Mouse (Mus musculus) hindbrain, embryonic 14.5 days (tissue): ENCODE measurements around the gene Nos3. TPM values are rescaled to one million over a fixed set of nuclear protein-coding genes. Genes with fewer than 3 reads are reported as not detected.

Source experiments
- ATAC-seq: fragments of 200-750 bp; cut with Nextera tagmentation; 2 replicates; pipeline ENCODE4 v1.8.0; 2017; ENCODE audit warnings: moderate number of reproducible peaks, mild to moderate bottlenecking, moderate TSS enrichment, moderate library complexity; ENCODE audit not compliant: low FRiP score
- DNase-seq: peaks from one replicate; pipeline ENCODE4 v3.0.0-alpha.2; 2015; ENCODE audit warnings: low spot score
- H3K27ac ChIP-seq: fragments of 300-500 bp; sonication (generic); 2 replicates; pipeline ENCODE4 v1.5.1; 2014; ENCODE audit warnings: mild to moderate bottlenecking, moderate library complexity
- H3K27me3 ChIP-seq: fragments of 300-500 bp; sonication (generic); 2 replicates; pipeline ENCODE4 v1.6.1; 2014; ENCODE audit warnings: mild to moderate bottlenecking, low read length, mixed read lengths; ENCODE audit not compliant: control insufficient read depth, insufficient read depth
- H3K36me3 ChIP-seq: fragments of 300-500 bp; sonication (generic); replicated peaks from 2 replicates; pipeline ENCODE4 v1.6.1; 2014; ENCODE audit not compliant: control insufficient read depth, insufficient read depth
- H3K4me1 ChIP-seq: fragments of 300-500 bp; sonication (generic); replicated peaks from 2 replicates; pipeline ENCODE4 v1.6.1; 2014; ENCODE audit warnings: antibody characterized with exemption, low read length, mixed read lengths; ENCODE audit not compliant: control insufficient read depth, insufficient read depth
- H3K4me2 ChIP-seq: fragments of 300-500 bp; sonication (generic); replicated peaks from 2 replicates; pipeline ENCODE4 v1.6.1; 2014; ENCODE audit warnings: mild to moderate bottlenecking, moderate library complexity
- H3K4me3 ChIP-seq: fragments of 300-500 bp; sonication (generic); replicated peaks from 2 replicates; pipeline ENCODE4 v1.5.1; 2014; ENCODE audit warnings: mild to moderate bottlenecking, low read length
- H3K9ac ChIP-seq: fragments of 300-500 bp; sonication (generic); 2 replicates; pipeline ENCODE4 v1.6.1; 2014
- H3K9me3 ChIP-seq: fragments of 300-500 bp; sonication (generic); 2 replicates; pipeline ENCODE4 v1.6.1; 2016; ENCODE audit warnings: low read length; ENCODE audit not compliant: control insufficient read depth
- WGBS: fragments of 180-500 bp; shearing (Covaris S2); extraction: QIAGEN DNeasy Blood & Tissue Kit; methylation state at CpG from one replicate; pipeline ENCODE4 v1.1.7; 2014; 5-methylcytosine and 5-hydroxymethylcytosine counted together
- polyA plus RNA-seq: library from polyadenylated mRNA; unstranded; fragments of >200 nt; fragmentation: Nextera tagmentation; extraction: Ambion mirVana; gene quantifications from 2 replicates; pipeline ENCODE4 v1.2.1, GENCODE M21; 2014

The Nos3 gene
- polyA plus RNA-seq, 1 experiment from 2014 or later = 10.6 TPM

DNA sequence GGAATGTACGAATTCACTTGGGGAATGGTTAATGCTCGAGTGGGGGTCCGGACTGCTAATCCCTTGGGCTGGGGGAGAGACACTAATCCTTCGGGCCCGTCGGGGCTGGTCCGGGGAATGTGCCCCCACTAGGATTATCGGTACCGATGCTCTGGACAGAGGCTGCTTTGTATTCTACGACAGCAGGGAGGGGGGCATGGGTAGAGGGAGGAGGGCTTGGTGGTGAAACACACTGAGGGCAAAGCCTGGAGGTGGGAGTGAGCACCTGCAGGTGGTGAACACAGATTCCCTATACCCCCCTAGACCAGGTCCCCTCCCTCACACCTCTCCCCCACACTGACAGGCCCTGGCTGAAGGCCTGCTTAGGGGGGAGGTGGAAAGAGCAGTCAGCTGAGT, 61.4 kb downstream of the Nos3 start:
- H3K27ac ChIP-seq = peak overlapping the region; percentile 3; the same call in 1 of the 2 replicates
- peak overlapping the region; percentile 70 for H3K9ac ChIP-seq
- peaks cover 44% of the 10 kb centered on the region for H3K4me1 ChIP-seq
- under 1% methylated on average over 10 of the region's 10 CpGs for WGBS
- H3K9me3 ChIP-seq = no peaks in the 10 kb centered on the region
- H3K4me2 ChIP-seq = peak overlapping the region; percentile 77
- no peak for ATAC-seq
- peak overlapping the region; percentile 49 for H3K4me3 ChIP-seq
- H3K36me3 ChIP-seq = peaks cover 10% of the 10 kb centered on the region
- no peak for DNase-seq
- H3K27me3 ChIP-seq = no peaks in the 10 kb centered on the region; the same call in 1 of the 2 replicates

DNA sequence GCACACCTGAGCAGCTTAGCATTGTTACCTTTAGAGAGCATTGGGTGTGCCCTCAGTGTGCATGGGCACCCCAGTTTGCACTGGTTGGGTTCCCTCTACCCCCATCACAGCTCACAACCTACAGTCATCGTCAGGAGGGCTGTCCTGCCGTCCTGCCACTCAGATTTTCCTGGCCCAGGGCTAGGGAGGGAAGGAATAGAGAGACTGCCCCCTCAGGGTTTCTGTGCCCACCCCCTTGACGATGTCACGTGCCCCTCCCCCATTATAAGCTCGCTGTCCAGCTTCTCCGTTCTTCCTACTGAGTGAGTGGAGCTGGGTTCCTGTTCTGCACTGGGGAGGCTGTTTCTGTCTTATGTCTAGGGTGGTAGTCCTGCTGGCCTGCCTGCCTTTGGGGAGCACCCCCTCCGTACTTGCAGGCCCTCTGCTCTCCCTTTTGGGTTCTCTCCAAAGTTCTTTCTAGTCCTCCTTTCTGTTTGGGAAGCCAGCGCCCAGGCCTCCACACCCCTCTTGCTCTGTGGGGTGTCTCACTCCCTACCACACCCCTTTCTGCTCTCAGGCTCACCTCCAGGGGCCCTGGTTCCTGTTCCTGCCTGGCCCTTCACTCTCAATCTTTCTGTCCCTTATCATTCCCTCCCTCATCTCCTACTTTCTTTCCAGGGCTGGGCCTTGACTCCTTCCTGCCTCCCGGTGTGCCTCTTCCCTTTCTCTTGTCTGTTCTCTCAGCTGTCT, 62.1 kb downstream of the Nos3 start:
- ATAC-seq = no peak

GRCm38 (mm10) chr5:24427285-24427633, 62.6 kb downstream of the Nos3 start:
- Histone ChIP-seq H3K4me3 (no peak overlapping the region), H3K36me3 (peaks cover 22% of the 10 kb centered on the region), H3K4me2 (peak overlapping the region; percentile 77; the same call in 1 of the 2 replicates), H3K27ac (no peak overlapping the region), H3K27me3 (no peaks in the 10 kb centered on the region; the same call in 1 of the 2 replicates), H3K9me3 (no peaks in the 10 kb centered on the region), H3K9ac (no peak overlapping the region), H3K4me1 (peaks cover 39% of the 10 kb centered on the region)
- WGBS = 14% methylated on average over 12 of the region's 12 CpGs
- ATAC-seq = no peak
- no peak for DNase-seq

More for the DNA sequence above, 62.1 kb downstream of the Nos3 start:
- Histone ChIP-seq H3K36me3 (peaks cover 17% of the 10 kb centered on the region), H3K27ac (no peak overlapping the region), H3K27me3 (no peaks in the 10 kb centered on the region; the same call in 1 of the 2 replicates), H3K4me3 (peak overlapping the region; percentile 49; the same call in 1 of the 2 replicates), H3K9me3 (no peaks in the 10 kb centered on the region), H3K4me2 (peak overlapping the region; percentile 77), H3K9ac (0 out of 2 replicates have a peak overlapping the region, but pooled peaks have one; percentile 70), H3K4me1 (peaks cover 44% of the 10 kb centered on the region)
- WGBS = 16% methylated on average over 9 of the region's 9 CpGs
- no peak for DNase-seq

- H3K9me3 ChIP-seq = no peaks in the 10 kb centered on the region
- DNase-seq (no peak), ATAC-seq (no peak)
- no peak overlapping the region for H3K27ac ChIP-seq
- H3K36me3 ChIP-seq = peaks cover 29% of the 10 kb centered on the region
- H3K9ac ChIP-seq = 0 out of 2 replicates have a peak overlapping the region, but pooled peaks have one; percentile 5
- no peak overlapping the region for H3K4me3 ChIP-seq
- peak overlapping the region; percentile 77; the same call in 1 of the 2 replicates for H3K4me2 ChIP-seq
- WGBS = 8% methylated on average over 15 of the region's 15 CpGs
- H3K4me1 ChIP-seq = peaks cover 32% of the 10 kb centered on the region
- H3K27me3 ChIP-seq = no peaks in the 10 kb centered on the region; the same call in 1 of the 2 replicates
These were observed 63.4 kb downstream of the Nos3 start for GRCm38 (mm10) chr5:24427981-24428402.

GRCm38 (mm10) chr5:24428596-24428995, 64.0 kb downstream of the Nos3 start:
- H3K36me3 ChIP-seq = peaks cover 32% of the 10 kb centered on the region
- no peak overlapping the region for H3K27ac ChIP-seq
- H3K4me3 ChIP-seq = no peak overlapping the region
- DNase-seq (no peak), ATAC-seq (no peak)
- peak overlapping the region; percentile 77; the same call in 1 of the 2 replicates for H3K4me2 ChIP-seq
- no peak overlapping the region for H3K9ac ChIP-seq
- H3K9me3 ChIP-seq = no peaks in the 10 kb centered on the region
- H3K4me1 ChIP-seq = peaks cover 31% of the 10 kb centered on the region
- H3K27me3 ChIP-seq = no peaks in the 10 kb centered on the region; the same call in 1 of the 2 replicates
- WGBS = 16% methylated on average over 9 of the region's 9 CpGs

- H3K36me3 ChIP-seq = peaks cover 59% of the 10 kb centered on the region
- no peak overlapping the region for H3K4me3 ChIP-seq
- no peak overlapping the region for H3K4me2 ChIP-seq
- no peak overlapping the region for H3K9ac ChIP-seq
- DNase-seq = no peak
- H3K9me3 ChIP-seq = no peaks in the 10 kb centered on the region
- WGBS = 94% methylated on average over 8 of the region's 8 CpGs
- H3K27ac ChIP-seq = no peak overlapping the region
- H3K4me1 ChIP-seq = no peaks in the 10 kb centered on the region
- ATAC-seq = no peak
- no peaks in the 10 kb centered on the region for H3K27me3 ChIP-seq
These were observed 69.4 kb downstream of the Nos3 start for GRCm38 (mm10) chr5:24433993-24434392.

Other genes with a start within 250 kb of the Nos3 start
- gene Nupl2, start 199.8 kb upstream of the Nos3 start, polyA plus RNA-seq = 13.7 and 16.0 TPM in 2 replicates
- 13.9 and 15.1 TPM in 2 replicates for gene Kcnh2, start 13.2 kb upstream of the Nos3 start, polyA plus RNA-seq
- gene Atg9b, start 27.3 kb downstream of the Nos3 start, polyA plus RNA-seq = 1.6 and 2.4 TPM in 2 replicates
- 42.0 and 45.6 TPM in 2 replicates for gene Abcb8, start 28.9 kb downstream of the Nos3 start, polyA plus RNA-seq
- gene Asic3, start 48.6 kb downstream of the Nos3 start, polyA plus RNA-seq = 0.35 and 0.80 TPM in 2 replicates
- gene Cdk5, start 58.7 kb downstream of the Nos3 start, polyA plus RNA-seq = 115 and 123 TPM in 2 replicates
- 21.1 and 23.6 TPM in 2 replicates for gene Slc4a2, start 59.0 kb downstream of the Nos3 start, polyA plus RNA-seq
- gene Fastk, start 80.5 kb downstream of the Nos3 start, polyA plus RNA-seq = 92.8 and 92.9 TPM in 2 replicates
- 54.4 and 62.4 TPM in 2 replicates for gene Tmub1, start 83.0 kb downstream of the Nos3 start, polyA plus RNA-seq
- 66.3 and 73.1 TPM in 2 replicates for gene Agap3, start 87.4 kb downstream of the Nos3 start, polyA plus RNA-seq
- gene Gbx1, start 162.4 kb downstream of the Nos3 start, polyA plus RNA-seq = 3.3 and 4.9 TPM in 2 replicates
- gene Asb10, start 176.2 kb downstream of the Nos3 start, polyA plus RNA-seq = 0.22 and 0.23 TPM in 2 replicates
- 0.10 and 0.19 TPM in 2 replicates for gene 4931409K22Rik, start 192.0 kb downstream of the Nos3 start, polyA plus RNA-seq
- 72.3 and 87.2 TPM in 2 replicates for gene Abcf2, start 212.7 kb downstream of the Nos3 start, polyA plus RNA-seq
- 14.0 and 14.4 TPM in 2 replicates for gene Chpf2, start 221.9 kb downstream of the Nos3 start, polyA plus RNA-seq